Mouse (Mus musculus) intestine, embryonic 14.5 days (tissue): ENCODE measurements around the gene Atp8a2. TPM values are rescaled to one million over a fixed set of nuclear protein-coding genes. Genes with fewer than 3 reads are reported as not detected.

Experiments
- ATAC-seq: fragments of 200-750 bp; cut with Nextera tagmentation; replicated peaks from 2 replicates; pipeline ENCODE4 v1.8.0; 2017; ENCODE audit warnings: low read depth, moderate number of reproducible peaks, moderate TSS enrichment, moderate library complexity; ENCODE audit not compliant: low FRiP score, low TSS enrichment
- DNase-seq: peaks from one replicate; pipeline ENCODE4 v3.0.0-alpha.2; 2018; ENCODE audit warnings: low spot score
- H3K27ac ChIP-seq: fragments of 300-500 bp; sonication (generic); 2 replicates; pipeline ENCODE4 v1.5.1; 2014; ENCODE audit warnings: low read depth, mild to moderate bottlenecking, control low read depth
- H3K27me3 ChIP-seq: fragments of 300-500 bp; sonication (generic); replicated peaks from 2 replicates; pipeline ENCODE4 v1.6.1; 2014; ENCODE audit warnings: low read length, control low read depth; ENCODE audit not compliant: control insufficient read depth, insufficient read depth
- H3K36me3 ChIP-seq: fragments of 300-500 bp; sonication (generic); 2 replicates; pipeline ENCODE4 v1.6.1; 2014; ENCODE audit warnings: low read length, control low read depth; ENCODE audit not compliant: control insufficient read depth, insufficient read depth
- H3K4me1 ChIP-seq: fragments of 300-500 bp; sonication (generic); replicated peaks from 2 replicates; pipeline ENCODE4 v1.6.1; 2014; ENCODE audit warnings: low read length, control low read depth, mixed read lengths; ENCODE audit not compliant: control insufficient read depth, insufficient read depth
- H3K4me2 ChIP-seq: fragments of 300-500 bp; sonication (generic); 2 replicates; pipeline ENCODE4 v1.6.1; 2014; ENCODE audit warnings: low read length
- H3K4me3 ChIP-seq: fragments of 300-500 bp; sonication (generic); 2 replicates; pipeline ENCODE4 v1.5.1; 2014; ENCODE audit warnings: low read depth, low read length, control low read depth, mixed read lengths
- H3K9ac ChIP-seq: fragments of 300-500 bp; sonication (generic); 2 replicates; pipeline ENCODE4 v1.6.1; 2014; ENCODE audit warnings: mild to moderate bottlenecking, low read length
- H3K9me3 ChIP-seq: fragments of 300-500 bp; sonication (generic); 2 replicates; pipeline ENCODE4 v1.6.1; 2016; ENCODE audit warnings: low read length, control low read depth; ENCODE audit not compliant: control insufficient read depth
- WGBS: fragments of 180-500 bp; shearing (Covaris S2); extraction: QIAGEN DNeasy Blood & Tissue Kit; methylation state at CpG from one replicate; pipeline ENCODE4 v1.1.7; 2014; 5-methylcytosine and 5-hydroxymethylcytosine counted together
- polyA plus RNA-seq: library from polyadenylated mRNA; unstranded; fragments of >200 nt; fragmentation: Nextera tagmentation; extraction: Ambion mirVana; gene quantifications from 2 replicates; pipeline ENCODE4 v1.2.1, GENCODE M21; 2014

Gene Atp8a2
- polyA plus RNA-seq, 1 experiment from 2014 or later = 9.0 TPM

DNA sequence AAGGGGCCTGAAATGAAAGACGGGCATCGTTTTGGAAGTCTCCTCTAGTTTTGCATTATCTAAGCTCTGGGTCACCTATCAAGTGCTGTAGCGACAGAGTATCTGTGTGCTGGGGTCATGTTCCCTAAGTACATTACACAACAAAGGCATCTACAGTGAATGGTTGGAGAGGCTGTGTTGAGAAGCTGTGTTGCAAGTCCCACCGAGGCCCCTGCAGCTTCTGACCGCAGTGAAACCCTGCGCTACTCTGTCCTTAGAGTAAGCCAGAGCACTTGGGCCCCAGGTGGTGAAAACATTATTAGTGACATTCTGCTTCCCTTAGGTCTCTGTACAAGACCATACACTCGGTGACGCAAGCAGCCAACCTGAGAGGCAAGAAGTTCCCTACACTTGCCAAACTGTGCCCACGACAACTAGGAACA lies 20.5 kb downstream of the Atp8a2 start:
- Histone ChIP-seq H3K4me3 (peak overlapping the region; percentile 62), H3K4me1 (peaks cover 6% of the 10 kb centered on the region), H3K9me3 (no peaks in the 10 kb centered on the region), H3K27ac (no peak overlapping the region; the same call in 1 of the 2 replicates), H3K4me2 (peak overlapping the region; percentile 98), H3K36me3 (no peaks in the 10 kb centered on the region), H3K27me3 (peaks cover 11% of the 10 kb centered on the region), H3K9ac (peak overlapping the region; percentile 69)
- ATAC-seq (peak; percentile 14; the same call in 1 of the 2 replicates), DNase-seq (no peak)
- 30% methylated on average over 9 of the region's 9 CpGs for WGBS

DNA sequence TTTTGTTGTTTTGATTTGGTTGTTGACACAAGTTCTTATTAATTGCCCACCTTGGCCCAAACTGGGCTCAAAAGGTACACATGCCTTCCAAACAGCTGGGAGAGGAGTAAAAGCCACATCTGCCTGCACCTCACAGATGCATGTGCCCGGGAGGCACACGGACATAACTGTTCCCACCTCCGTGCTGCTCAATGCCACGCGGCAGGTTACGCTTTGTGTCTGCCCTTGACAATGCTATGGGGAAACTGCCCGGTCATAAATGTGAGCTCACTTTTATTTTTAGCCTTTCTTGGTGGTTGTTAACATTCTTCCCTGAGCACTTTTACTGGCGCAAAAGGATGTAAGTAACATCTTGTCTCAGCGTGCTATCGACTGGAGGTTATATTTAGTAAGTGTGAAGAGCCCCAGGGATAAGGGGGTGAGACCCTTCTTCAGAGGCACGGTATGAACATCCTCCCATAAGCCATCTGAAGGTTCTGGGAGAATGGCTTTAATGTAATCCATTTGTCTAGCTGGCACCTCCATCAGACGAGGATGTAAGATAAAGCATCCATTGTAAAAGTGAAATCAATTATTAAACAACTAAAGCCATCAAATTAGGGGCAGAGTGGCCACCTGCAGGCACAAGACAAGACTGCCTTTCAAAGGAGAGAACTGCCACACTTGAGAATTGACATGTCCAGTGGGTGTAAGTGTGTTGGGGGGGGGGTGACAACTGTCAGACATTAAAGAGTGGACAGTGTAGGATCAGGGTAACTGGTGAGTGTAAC lies 24.5 kb downstream of the Atp8a2 start:
- no peak for ATAC-seq
- Histone ChIP-seq H3K9ac (no peak overlapping the region), H3K4me3 (no peak overlapping the region), H3K9me3 (no peaks in the 10 kb centered on the region), H3K36me3 (no peaks in the 10 kb centered on the region), H3K27ac (peak overlapping the region; percentile 60), H3K27me3 (peaks cover 7% of the 10 kb centered on the region), H3K4me1 (peaks cover 6% of the 10 kb centered on the region), H3K4me2 (peak overlapping the region; percentile 22)
- no peak for DNase-seq
- 52% methylated on average over 12 of the region's 12 CpGs for WGBS

DNA sequence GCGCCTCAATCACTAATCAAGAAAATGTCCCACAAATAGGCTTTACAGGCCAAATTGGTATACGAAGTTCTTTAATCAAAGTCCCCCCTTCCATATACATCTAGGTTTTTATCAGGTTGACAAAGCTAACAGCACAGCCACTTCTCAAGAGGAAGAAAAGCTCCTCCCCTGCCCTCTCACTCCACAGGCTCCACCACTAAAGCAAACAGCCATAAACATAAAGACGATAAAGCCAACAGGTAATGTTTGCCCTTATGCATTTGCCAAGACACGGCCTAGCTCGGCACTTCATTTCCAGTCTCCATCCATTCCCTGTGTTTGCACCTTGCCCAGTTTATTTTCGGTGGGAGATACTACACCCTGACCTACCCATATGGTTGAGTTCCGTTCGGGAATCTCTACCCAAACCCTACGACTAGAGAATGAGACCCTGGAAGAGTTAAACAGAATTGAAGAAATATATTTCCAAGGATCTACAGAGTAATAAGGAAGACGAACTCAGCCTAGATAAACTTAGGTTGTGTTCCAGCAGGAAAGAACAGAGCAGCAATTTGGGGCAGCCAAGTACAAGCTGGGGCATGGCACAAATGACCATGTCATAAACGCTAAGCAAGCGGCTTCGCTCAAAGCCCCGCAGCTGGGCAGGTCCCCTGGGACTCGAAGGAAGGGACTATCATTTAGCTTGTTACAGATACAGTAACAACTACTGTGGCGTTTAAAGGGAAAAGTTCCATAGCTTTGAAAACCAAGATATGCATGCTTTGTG lies 26.0 kb downstream of the Atp8a2 start:
- H3K9me3 ChIP-seq = no peaks in the 10 kb centered on the region
- no peak overlapping the region for H3K9ac ChIP-seq
- H3K36me3 ChIP-seq = no peaks in the 10 kb centered on the region
- WGBS = 53% methylated on average over 16 of the region's 16 CpGs
- ATAC-seq (peak; percentile 79), DNase-seq (peak; percentile 67)
- peak overlapping the region; percentile 60 for H3K27ac ChIP-seq
- H3K4me1 ChIP-seq = no peaks in the 10 kb centered on the region
- no peak overlapping the region for H3K4me3 ChIP-seq
- peaks cover 7% of the 10 kb centered on the region for H3K27me3 ChIP-seq
- no peak overlapping the region; the same call in 1 of the 2 replicates for H3K4me2 ChIP-seq

DNA sequence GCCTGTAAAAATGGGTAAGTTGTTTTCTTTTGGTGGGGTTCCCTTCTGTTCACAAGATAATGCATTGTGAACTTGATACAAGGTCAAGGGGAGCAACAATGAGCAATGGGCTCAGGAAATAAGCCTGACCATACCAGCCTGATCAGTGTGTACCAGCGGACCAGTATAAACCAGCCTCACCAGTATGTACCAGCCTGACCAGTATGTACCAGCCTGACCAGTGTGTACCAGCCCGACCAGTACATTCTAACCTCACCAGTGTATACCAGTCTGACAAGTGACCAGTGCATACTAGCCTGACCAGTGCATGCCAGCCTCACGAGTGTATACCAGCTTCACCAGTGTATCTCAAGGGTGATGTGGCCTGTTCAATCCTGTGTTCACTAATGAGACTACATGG lies 33.6 kb downstream of the Atp8a2 start:
- Histone ChIP-seq H3K27me3 (no peaks in the 10 kb centered on the region), H3K27ac (no peak overlapping the region), H3K9ac (no peak overlapping the region), H3K36me3 (no peaks in the 10 kb centered on the region), H3K4me3 (no peak overlapping the region), H3K9me3 (no peaks in the 10 kb centered on the region), H3K4me2 (no peak overlapping the region), H3K4me1 (no peaks in the 10 kb centered on the region)
- DNase-seq (no peak), ATAC-seq (no peak)
- WGBS = 85% methylated on average over 3 of the region's 3 CpGs

DNA sequence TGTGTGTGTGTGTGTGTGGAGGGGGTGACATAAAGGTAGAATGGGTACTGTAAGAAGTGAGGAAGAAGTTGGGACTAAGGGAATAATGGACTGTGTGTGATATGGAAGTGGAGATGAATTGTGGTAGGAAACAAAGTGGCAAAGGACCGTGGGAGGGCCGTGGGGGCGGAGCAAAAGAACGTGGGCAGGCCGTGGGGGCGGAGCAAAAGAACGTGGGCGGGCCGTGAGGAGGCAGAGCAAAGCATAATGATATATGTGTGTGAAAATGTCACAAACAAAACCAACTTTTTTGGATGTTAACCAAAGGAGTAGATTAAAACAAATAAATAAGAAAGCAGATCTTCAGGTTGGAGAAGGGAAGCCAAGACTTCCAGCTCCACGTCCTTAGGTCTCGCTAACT lies 44.6 kb downstream of the Atp8a2 start:
- Histone ChIP-seq H3K9me3 (no peaks in the 10 kb centered on the region), H3K36me3 (no peaks in the 10 kb centered on the region), H3K4me1 (no peaks in the 10 kb centered on the region), H3K27me3 (no peaks in the 10 kb centered on the region), H3K4me2 (no peak overlapping the region), H3K4me3 (no peak overlapping the region), H3K9ac (no peak overlapping the region), H3K27ac (no peak overlapping the region)
- ATAC-seq (no peak), DNase-seq (no peak)
- WGBS = 82% methylated on average over 11 of the region's 11 CpGs

DNA sequence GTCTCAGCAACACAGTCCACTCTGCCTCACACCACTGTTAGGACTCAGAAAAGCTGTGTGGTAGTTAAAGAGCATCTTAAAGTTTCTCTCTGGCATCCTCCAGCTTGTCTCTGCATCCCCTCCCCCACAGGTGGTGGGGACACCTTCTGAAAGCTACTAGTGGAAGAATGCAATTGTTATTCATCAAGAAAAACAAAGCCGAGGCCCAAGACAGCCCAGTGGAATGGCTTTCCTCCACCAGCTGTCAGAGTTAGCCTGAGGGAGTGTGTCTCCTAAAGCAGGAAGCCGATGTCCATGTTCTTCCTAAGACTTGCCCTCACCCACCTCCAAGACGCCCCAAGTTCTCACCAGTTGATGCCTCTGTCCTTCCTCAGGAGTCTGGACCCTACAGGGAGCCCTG lies 48.1 kb downstream of the Atp8a2 start:
- Histone ChIP-seq H3K4me3 (no peak overlapping the region), H3K4me1 (no peaks in the 10 kb centered on the region), H3K9me3 (no peaks in the 10 kb centered on the region), H3K36me3 (no peaks in the 10 kb centered on the region), H3K27me3 (no peaks in the 10 kb centered on the region), H3K9ac (no peak overlapping the region), H3K27ac (no peak overlapping the region), H3K4me2 (no peak overlapping the region)
- 38% methylated on average over 3 of the region's 3 CpGs for WGBS
- ATAC-seq (no peak), DNase-seq (no peak)

DNA sequence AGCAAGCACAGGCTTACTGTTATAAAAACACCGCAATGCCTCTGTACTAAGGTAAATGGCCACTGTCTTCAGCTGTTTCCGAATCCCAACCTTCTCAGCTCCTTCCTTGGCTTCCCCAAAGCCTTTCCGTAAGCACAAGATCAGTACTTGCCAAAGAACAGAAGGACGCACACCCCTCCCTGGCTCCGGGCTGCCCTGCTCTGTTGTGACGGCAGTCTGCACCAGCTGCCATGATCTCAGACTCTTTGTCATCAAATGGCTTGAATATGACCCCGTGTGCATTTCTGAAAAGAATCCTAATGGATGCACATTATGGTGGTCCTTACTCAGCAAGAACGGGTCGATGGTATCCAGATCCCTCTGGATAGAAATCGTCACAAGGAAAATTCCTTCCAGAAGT lies 53.7 kb downstream of the Atp8a2 start:
- no peak for ATAC-seq
- Histone ChIP-seq H3K4me2 (no peak overlapping the region), H3K27me3 (no peaks in the 10 kb centered on the region), H3K4me1 (no peaks in the 10 kb centered on the region), H3K27ac (no peak overlapping the region), H3K9ac (no peak overlapping the region), H3K4me3 (no peak overlapping the region), H3K36me3 (no peaks in the 10 kb centered on the region), H3K9me3 (no peaks in the 10 kb centered on the region)
- WGBS = 75% methylated on average over 10 of the region's 10 CpGs
- no peak for DNase-seq

DNA sequence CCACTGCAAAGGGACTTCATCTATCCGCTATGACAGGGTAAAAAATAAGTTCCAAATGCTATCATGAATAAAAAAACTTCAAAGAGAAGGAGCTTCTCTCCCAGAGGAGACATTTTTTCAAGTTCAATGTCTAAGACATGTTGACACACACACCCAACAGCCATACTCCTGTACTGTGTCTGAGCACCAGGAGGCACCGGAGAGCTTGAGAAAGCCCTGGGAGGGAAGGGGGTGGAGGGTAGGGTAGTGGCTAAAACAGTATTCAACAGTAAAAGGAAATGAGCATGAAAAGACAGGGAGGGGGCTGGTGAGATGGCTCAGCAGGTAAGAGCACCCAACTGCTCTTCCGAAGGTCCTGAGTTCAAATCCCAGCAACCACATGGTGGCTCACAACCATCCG lies 58.6 kb downstream of the Atp8a2 start:
- DNase-seq (no peak), ATAC-seq (no peak)
- H3K27me3 ChIP-seq = no peaks in the 10 kb centered on the region
- H3K27ac ChIP-seq = no peak overlapping the region
- no peak overlapping the region for H3K4me2 ChIP-seq
- H3K9me3 ChIP-seq = no peaks in the 10 kb centered on the region
- 88% methylated on average over 3 of the region's 4 CpGs for WGBS
- H3K36me3 ChIP-seq = no peaks in the 10 kb centered on the region
- H3K4me3 ChIP-seq = no peak overlapping the region
- H3K9ac ChIP-seq = no peak overlapping the region
- H3K4me1 ChIP-seq = no peaks in the 10 kb centered on the region
